Mouse (Mus musculus) hindbrain, embryonic 10.5 days (tissue): Measurements from ENCODE around the gene Grin3b. TPM values are rescaled to one million over a fixed set of nuclear protein-coding genes. Genes with fewer than 3 reads are reported as not detected.

Experiments
- DNase-seq: peaks from one replicate; pipeline ENCODE4 v3.0.0-alpha.2; 2017; ENCODE audit warnings: low spot score
- H3K27ac ChIP-seq: fragments of 300-500 bp; sonication (generic); 2 replicates; pipeline ENCODE4 v1.5.1; 2016; ENCODE audit warnings: mild to moderate bottlenecking, moderate library complexity
- H3K27me3 ChIP-seq: fragments of 300-500 bp; sonication (generic); 2 replicates; pipeline ENCODE4 v1.6.1; 2016; ENCODE audit warnings: mild to moderate bottlenecking; ENCODE audit not compliant: poor library complexity, insufficient read depth, severe bottlenecking
- H3K36me3 ChIP-seq: fragments of 300-500 bp; sonication (generic); 2 replicates; pipeline ENCODE4 v1.6.1; 2016; ENCODE audit warnings: mild to moderate bottlenecking, moderate library complexity
- H3K4me1 ChIP-seq: fragments of 300-500 bp; sonication (generic); replicated peaks from 2 replicates; pipeline ENCODE4 v1.6.1; 2016; ENCODE audit warnings: mild to moderate bottlenecking
- H3K4me3 ChIP-seq: fragments of 300-500 bp; sonication (generic); 2 replicates; pipeline ENCODE4 v1.5.1; 2016; ENCODE audit warnings: mild to moderate bottlenecking, moderate library complexity
- H3K9me3 ChIP-seq: fragments of 300-500 bp; sonication (generic); 2 replicates; pipeline ENCODE4 v1.6.1; 2016; ENCODE audit warnings: mild to moderate bottlenecking, moderate library complexity
- WGBS: fragments of 180-500 bp; shearing (Covaris S2); methylation state at CpG from one replicate; pipeline ENCODE4 v1.1.7; 2016; 5-methylcytosine and 5-hydroxymethylcytosine counted together
- polyA plus RNA-seq: library from polyadenylated mRNA; unstranded; fragments of >200 nt; fragmentation: Nextera tagmentation; extraction: Ambion mirVana; gene quantifications from 2 replicates; pipeline ENCODE4 v1.2.1, GENCODE M21; 2016

The Grin3b gene
- polyA plus RNA-seq, 1 experiment from 2014 or later, result 0.35 TPM

DNA sequence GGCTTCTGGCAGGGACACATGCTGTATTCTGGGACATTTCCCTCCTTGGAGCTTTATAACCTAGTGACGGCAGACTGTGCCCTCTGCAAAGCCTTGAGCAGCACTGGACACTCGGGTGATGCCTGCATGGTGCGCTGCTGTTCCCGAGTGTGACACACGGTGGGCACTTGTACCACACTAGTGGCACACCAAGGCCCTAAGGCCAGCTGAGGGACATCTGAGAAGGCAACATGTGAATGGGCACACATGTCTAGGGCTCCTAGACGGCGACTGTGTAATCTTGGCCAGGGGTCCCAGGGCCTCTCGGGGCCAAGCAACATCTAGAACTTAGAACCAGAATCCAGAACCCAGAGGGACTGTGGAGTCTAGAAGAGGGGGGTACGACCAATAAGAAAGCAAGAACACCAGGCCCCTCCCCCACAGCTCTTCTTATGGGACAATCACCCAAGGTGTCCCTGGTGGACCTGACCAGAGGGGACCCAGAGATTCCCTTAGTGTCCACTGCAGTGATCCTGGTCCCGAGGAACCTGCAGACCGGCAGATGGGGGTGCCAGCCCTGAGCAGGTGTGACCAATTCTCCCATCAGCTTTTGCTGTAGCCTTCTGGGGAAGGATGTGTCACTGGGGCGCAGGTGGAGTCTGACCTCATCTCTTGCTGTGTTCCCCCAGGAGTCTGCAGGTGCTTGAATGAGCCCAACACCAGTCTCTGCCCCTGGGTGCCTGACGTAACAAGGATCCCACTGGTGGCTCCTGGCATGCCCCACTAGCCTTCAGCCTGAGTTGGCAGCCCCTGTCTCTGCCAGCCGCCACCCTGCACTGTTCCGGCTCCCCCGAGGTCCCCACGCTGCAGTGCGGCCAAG is 40.3 kb upstream of the Grin3b start:
- H3K4me3 ChIP-seq, result peak overlapping the region; percentile 95
- H3K27me3 ChIP-seq, result peaks cover 66% of the 10 kb centered on the region
- peak overlapping the region; percentile 96 for H3K27ac ChIP-seq
- DNase-seq, result no peak
- H3K4me1 ChIP-seq, result peaks cover 98% of the 10 kb centered on the region
- H3K36me3 ChIP-seq, result peaks cover 48% of the 10 kb centered on the region
- 89% methylated on average over 18 of the region's 18 CpGs for WGBS
- H3K9me3 ChIP-seq, result no peaks in the 10 kb centered on the region

- no peak for DNase-seq
- H3K27me3 ChIP-seq, result peaks cover 70% of the 10 kb centered on the region
- peak overlapping the region; percentile 95; the same call in 1 of the 2 replicates for H3K4me3 ChIP-seq
- peaks cover 99% of the 10 kb centered on the region for H3K4me1 ChIP-seq
- H3K36me3 ChIP-seq, result peaks cover 54% of the 10 kb centered on the region
- 85% methylated on average over 16 of the region's 16 CpGs for WGBS
- no peaks in the 10 kb centered on the region for H3K9me3 ChIP-seq
- peak overlapping the region; percentile 18; the same call in 1 of the 2 replicates for H3K27ac ChIP-seq
Observed at GRCm38 (mm10) chr10:79930826-79931186, 39.7 kb upstream of the Grin3b start.

- Histone ChIP-seq H3K4me1 (peaks cover 98% of the 10 kb centered on the region), H3K9me3 (no peaks in the 10 kb centered on the region), H3K27me3 (peaks cover 73% of the 10 kb centered on the region), H3K27ac (peak overlapping the region; percentile 81), H3K36me3 (peaks cover 62% of the 10 kb centered on the region), H3K4me3 (0 out of 2 replicates have a peak overlapping the region, but pooled peaks have one; percentile 6)
- 85% methylated on average over 9 of the region's 9 CpGs for WGBS
- DNase-seq, result no peak
Observed at GRCm38 (mm10) chr10:79931797-79932196, 38.7 kb upstream of the Grin3b start.

GRCm38 (mm10) chr10:79932736-79933135 is 37.8 kb upstream of the Grin3b start:
- Histone ChIP-seq H3K27me3 (peaks cover 82% of the 10 kb centered on the region), H3K36me3 (peaks cover 70% of the 10 kb centered on the region), H3K4me1 (peaks cover 99% of the 10 kb centered on the region), H3K9me3 (no peaks in the 10 kb centered on the region), H3K27ac (peak overlapping the region; percentile 81), H3K4me3 (peak overlapping the region; percentile 29)
- 8% methylated on average over 8 of the region's 8 CpGs for WGBS
- peak; percentile 76 for DNase-seq

DNA sequence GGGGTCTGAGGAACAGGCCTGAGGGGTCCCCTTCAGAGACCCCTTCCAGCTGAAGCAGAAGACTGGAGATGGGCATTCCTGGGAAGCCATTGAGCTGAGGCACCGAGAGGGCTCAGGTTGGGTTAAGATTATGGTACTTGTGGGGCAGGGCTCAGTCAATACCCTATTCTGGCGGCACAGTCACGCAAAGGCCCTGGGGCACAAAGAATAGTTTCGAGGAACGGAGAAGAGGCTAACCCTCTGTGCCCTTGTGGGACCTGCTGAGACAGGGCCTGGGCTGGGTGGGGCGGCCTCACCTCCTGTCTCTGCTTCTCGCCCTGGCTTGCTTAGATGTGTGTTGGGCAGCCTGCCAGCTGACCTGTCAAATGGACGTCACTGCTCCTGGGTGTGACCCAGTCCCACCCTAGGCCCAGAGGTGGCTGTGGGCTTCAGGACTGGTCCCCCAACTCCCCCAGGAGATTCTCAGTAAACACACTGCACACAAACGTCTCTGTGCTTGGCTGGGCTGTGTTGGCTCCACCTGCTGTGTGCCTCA is 37.3 kb upstream of the Grin3b start:
- Histone ChIP-seq H3K9me3 (no peaks in the 10 kb centered on the region), H3K27me3 (peaks cover 85% of the 10 kb centered on the region), H3K4me1 (peaks cover 99% of the 10 kb centered on the region), H3K27ac (peak overlapping the region; percentile 81), H3K4me3 (peak overlapping the region; percentile 29), H3K36me3 (peaks cover 75% of the 10 kb centered on the region)
- DNase-seq, result no peak
- WGBS, result 63% methylated on average over 9 of the region's 9 CpGs

- DNase-seq, result no peak
- no peaks in the 10 kb centered on the region for H3K9me3 ChIP-seq
- WGBS, result 29% methylated on average over 6 of the region's 6 CpGs
- peaks cover 82% of the 10 kb centered on the region for H3K36me3 ChIP-seq
- peak overlapping the region; percentile 29; the same call in 1 of the 2 replicates for H3K4me3 ChIP-seq
- peaks cover 92% of the 10 kb centered on the region for H3K27me3 ChIP-seq
- peak overlapping the region; percentile 81 for H3K27ac ChIP-seq
- peaks cover 99% of the 10 kb centered on the region for H3K4me1 ChIP-seq
Observed at GRCm38 (mm10) chr10:79933861-79934260, 36.7 kb upstream of the Grin3b start.

- Histone ChIP-seq H3K36me3 (peaks cover 86% of the 10 kb centered on the region), H3K4me3 (peak overlapping the region; percentile 29; the same call in 1 of the 2 replicates)
Observed at GRCm38 (mm10) chr10:79934272-79934721, 36.2 kb upstream of the Grin3b start.

GRCm38 (mm10) chr10:79934794-79935569 is 35.5 kb upstream of the Grin3b start:
- Histone ChIP-seq H3K36me3 (peaks cover 90% of the 10 kb centered on the region), H3K4me1 (peaks cover 98% of the 10 kb centered on the region), H3K27ac (peak overlapping the region; percentile 81), H3K4me3 (no peak overlapping the region; the same call in 1 of the 2 replicates), H3K9me3 (no peaks in the 10 kb centered on the region), H3K27me3 (peaks cover 98% of the 10 kb centered on the region)
- no peak for DNase-seq
- 91% methylated on average over 16 of the region's 16 CpGs for WGBS

More at GRCm38 (mm10) chr10:79934272-79934721, 36.2 kb upstream of the Grin3b start:
- H3K27ac ChIP-seq, result peak overlapping the region; percentile 81
- no peaks in the 10 kb centered on the region for H3K9me3 ChIP-seq
- H3K4me1 ChIP-seq, result peaks cover 99% of the 10 kb centered on the region
- peaks cover 96% of the 10 kb centered on the region for H3K27me3 ChIP-seq
- 71% methylated on average over 13 of the region's 13 CpGs for WGBS
- DNase-seq, result no peak

DNA sequence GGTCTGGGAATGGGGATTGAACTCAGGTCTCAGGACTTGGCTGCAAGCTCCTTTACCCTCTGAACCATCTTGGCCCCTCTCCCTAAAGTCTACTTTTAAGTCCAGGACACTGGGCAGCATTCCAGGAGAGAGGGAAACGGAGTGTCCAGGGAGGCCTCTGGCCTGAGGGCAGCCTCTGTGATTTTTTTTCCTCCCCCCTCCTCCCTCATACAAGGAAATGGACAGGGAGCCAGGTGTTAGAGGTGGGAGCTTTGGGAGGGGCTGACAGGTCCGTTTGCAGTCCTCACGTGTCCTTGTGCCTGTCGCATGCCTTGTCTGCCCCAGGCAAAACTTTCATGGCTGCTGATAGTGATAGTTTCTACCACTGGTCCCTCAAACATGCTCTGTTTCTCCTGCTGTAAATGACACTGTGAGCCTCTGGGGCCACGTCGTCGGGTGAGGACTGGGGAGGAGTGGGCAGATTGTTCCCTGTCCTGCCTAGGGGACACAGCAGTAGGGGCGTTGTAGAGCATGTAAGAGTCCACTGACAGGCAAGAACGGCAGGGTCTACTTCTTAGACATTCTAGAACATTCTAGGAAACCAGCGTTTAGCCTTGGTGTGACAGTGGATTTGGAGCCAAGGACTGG is 34.1 kb upstream of the Grin3b start:
- Histone ChIP-seq H3K9me3 (no peaks in the 10 kb centered on the region), H3K4me3 (no peak overlapping the region), H3K4me1 (peaks cover 95% of the 10 kb centered on the region), H3K27ac (no peak overlapping the region; the same call in 1 of the 2 replicates), H3K36me3 (peaks cover 86% of the 10 kb centered on the region), H3K27me3 (peaks cover 98% of the 10 kb centered on the region)
- DNase-seq, result no peak
- WGBS, result 78% methylated on average over 10 of the region's 10 CpGs

DNA sequence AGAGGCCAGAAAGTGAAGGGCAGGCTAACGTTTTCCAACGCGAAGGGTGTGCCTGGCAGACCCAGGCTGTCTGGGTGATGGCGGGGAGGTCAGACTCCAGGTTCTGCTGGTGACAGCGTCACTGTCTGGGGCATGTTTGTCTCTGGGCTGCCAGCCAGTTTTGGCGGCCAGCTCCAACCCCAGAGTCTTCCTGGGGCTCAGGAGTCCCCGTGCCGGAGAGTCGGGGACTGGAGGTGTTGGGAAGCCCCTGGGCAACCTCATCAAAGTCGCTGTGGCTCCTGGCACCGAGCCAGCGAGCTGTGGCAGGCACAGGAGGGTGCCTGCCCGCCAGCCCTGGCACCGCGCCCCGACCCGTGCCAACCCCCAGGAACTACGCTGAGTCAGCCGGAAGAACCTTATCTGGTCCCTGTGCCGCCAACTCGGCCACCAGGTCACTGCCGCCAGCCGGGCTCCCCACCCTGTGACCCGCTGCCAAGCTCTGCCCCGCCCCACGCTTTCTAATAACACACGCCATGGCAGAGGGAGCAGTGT is 33.5 kb upstream of the Grin3b start:
- 86% methylated on average over 27 of the region's 27 CpGs for WGBS
- H3K36me3 ChIP-seq, result peaks cover 86% of the 10 kb centered on the region
- no peak for DNase-seq
- H3K4me3 ChIP-seq, result peak overlapping the region; percentile 6; the same call in 1 of the 2 replicates
- peaks cover 96% of the 10 kb centered on the region for H3K27me3 ChIP-seq
- H3K4me1 ChIP-seq, result peaks cover 89% of the 10 kb centered on the region
- H3K9me3 ChIP-seq, result no peaks in the 10 kb centered on the region
- H3K27ac ChIP-seq, result no peak overlapping the region; the same call in 1 of the 2 replicates

GRCm38 (mm10) chr10:79937775-79938526 is 32.6 kb upstream of the Grin3b start:
- 37% methylated on average over 11 of the region's 11 CpGs for WGBS
- DNase-seq, result no peak
- peaks cover 80% of the 10 kb centered on the region for H3K36me3 ChIP-seq
- peak overlapping the region; percentile 56; the same call in 1 of the 2 replicates for H3K27ac ChIP-seq
- H3K9me3 ChIP-seq, result no peaks in the 10 kb centered on the region
- peak overlapping the region; percentile 16; the same call in 1 of the 2 replicates for H3K4me3 ChIP-seq
- H3K27me3 ChIP-seq, result peaks cover 93% of the 10 kb centered on the region
- peaks cover 80% of the 10 kb centered on the region for H3K4me1 ChIP-seq
